Mouse (Mus musculus): ENCODE results near the gene Eef2.

GRCm38 (mm10) chr10:81168521-81169244 lies 7.7 kb upstream of the Eef2 start:
- TF ChIP-seq CTCF (conservative IDR thresholded peaks at IDR 0.05; ENCODE audit: insufficient read depth, insufficient read length, low read depth, low read length), result no peak
- TF ChIP-seq POLR2A (IDR thresholded peaks at IDR 0.05; ENCODE audit: low read depth, low read length), result no peak

Measured in kidney, adult 2 months (tissue).